Mouse (Mus musculus) subcutaneous adipose tissue, adult 2 months (tissue): ENCODE data around the gene Krtap5-3. TPM values are rescaled to one million over a fixed set of nuclear protein-coding genes. Genes with fewer than 3 reads are reported as not detected.

Experiments used
- polyA plus RNA-seq: library from polyadenylated mRNA; depleted of rRNA; stranded (reverse); fragments of >200 nt; gene quantifications from 2 replicates; pipeline ENCODE4 v1.2.3, GENCODE M21; 2012; ENCODE audit warnings: low replicate concordance; rRNA removed

The Krtap5-3 gene
- not detected in 2 replicates for polyA plus RNA-seq

DNA sequence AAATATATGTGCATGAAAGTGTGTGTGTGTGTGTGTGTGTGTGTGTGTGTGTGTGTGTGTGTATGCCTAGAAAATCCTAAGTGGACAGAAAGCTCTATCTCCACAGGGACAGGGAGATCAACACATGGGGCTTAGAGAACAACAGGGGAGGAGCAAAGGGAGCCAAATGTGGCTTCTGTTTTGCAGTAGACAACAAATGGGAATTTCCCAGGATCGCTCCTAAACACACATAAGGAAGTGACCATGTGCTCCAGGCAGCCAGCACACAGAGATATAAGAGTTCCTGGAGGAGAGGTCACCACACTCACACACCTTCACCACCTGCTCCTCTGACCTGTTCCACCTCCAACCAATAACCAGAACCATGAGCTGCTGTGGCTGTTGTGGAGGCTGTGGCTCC, at the start of gene Krtap5-3:
TSS of gene Krtap5-3 (plus strand) at position 301 of the 400 bp plus-strand sequence.

DNA sequence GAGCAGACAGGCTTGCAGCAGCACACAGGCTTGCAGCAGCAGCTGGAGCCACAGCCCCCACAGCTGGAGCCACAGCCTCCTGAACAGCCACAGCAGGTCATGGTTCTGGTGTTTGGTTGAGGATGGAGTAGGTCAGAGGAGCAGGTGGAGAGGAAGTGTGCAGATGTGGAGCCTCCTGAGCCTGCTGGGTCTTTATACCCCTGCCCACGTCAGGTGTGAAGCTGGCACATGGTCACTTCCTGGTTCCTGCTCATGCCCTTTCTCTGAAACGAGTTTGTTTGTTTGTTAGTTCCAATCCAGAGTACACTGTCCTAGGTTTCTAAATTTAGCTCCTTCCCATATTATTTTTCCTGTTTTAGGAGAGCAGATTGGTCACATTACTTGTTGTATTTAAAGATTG, 44.2 kb upstream of the Krtap5-3 start, which contains the start of gene Gm29735:
TSS of gene Gm29735 (minus strand) at position 101 of the 400 bp plus-strand sequence.

DNA sequence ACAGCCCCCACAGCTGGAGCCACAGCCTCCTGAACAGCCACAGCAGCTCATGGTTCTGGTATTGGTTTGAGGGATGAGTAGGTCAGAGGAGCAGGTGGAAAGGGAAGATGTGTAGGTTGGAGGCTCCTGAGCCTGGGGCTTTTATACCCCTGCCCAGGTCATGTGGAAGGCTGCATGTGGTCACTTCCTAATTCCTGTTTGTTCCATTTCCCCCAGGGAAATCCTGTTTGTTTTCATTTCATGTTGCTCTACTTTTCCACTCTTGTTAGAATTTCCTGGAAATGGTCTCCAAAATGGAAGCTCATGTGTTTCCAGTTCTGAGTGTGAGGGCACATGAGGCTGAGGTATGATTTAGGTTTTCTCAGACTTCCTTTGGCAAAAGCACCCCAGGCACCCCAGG, 35.5 kb upstream of the Krtap5-3 start, which contains the start of gene Gm4553:
TSS of gene Gm4553 (minus strand) at position 101 of the 400 bp plus-strand sequence.

DNA sequence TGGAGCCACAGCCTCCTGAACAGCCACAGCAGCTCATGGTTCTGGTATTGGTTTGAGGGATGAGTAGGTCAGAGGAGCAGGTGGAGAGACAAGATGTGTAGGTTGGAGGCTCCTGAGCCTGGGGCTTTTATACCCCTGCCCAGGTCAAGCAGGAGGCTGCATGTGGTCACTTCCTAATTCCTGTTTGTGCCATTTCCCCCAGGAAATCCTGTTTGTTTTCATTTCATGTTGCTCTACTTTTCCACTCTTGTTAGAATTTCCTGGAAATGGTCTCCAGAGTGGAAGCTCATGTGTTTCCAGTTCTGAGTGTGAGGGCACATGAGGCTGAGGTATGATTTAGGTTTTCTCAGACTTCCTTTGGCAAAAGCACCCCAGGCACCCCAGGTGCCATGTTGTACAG, 25.3 kb upstream of the Krtap5-3 start, which contains the start of gene Krtap5-2:
TSS of gene Krtap5-2 (minus strand) at position 101 of the 400 bp plus-strand sequence.

DNA sequence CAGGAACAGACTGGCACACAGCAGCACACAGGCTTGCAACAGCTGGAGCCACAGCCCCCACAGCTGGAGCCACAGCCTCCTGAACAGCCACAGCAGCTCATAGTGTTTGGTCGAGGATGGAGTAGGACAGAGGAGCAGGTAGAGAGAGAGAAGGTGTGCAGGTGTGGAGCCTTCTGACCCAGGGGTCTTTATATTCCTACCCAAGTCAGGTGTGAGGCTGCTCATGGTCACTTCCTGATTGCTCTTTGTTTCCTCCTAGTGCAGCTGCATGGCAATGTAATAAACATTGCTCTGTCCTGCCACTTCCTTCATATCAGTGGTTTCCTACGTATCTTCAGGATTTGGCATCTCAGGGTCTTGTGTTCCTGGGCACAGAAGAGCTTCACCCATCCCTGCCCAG, 10.9 kb upstream of the Krtap5-3 start, which contains the start of gene Gm10153:
TSS of gene Gm10153 (minus strand) at position 101 of the 400 bp plus-strand sequence.

DNA sequence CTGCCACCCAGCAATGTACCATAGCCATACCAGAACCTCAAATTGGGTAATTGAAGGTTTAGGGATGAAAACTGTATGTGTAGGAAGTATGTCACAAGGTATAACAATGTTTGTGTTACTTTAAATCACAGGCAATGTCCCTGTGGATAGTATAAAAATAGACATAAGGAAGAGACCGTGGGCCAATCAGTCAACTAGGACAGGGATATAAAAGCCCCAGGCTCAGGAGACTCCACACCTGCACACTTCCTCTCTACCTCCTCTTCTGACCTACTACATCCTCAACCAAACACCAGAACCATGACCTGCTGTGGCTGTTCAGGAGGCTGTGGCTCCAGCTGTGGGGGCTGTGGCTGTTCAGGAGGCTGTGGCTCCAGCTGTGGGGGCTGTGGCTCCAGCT, 10.4 kb downstream of the Krtap5-3 start, which contains the start of gene Gm7579:
TSS of gene Gm7579 (plus strand) at position 301 of the 400 bp plus-strand sequence.

DNA sequence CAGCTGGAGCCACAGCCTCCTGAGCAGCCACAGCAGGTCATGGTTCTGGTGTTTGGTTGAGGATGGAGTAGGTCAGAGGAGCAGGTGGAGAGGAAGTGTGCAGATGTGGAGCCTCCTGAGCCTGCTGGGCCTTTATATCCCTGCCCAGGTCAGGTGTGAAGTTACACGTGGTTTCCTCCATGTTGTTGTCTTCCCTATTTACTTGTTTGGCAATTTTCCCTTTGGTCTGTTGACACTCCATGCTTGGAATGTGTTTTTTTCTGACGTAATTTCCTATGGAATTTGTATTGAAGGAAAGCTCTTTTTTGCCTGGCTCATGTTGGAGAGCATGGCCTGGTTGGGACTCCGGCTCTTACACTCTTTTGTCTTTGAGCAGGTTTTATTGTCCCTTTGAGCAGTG, 28.7 kb downstream of the Krtap5-3 start, which contains the start of gene Krtap5-5:
TSS of gene Krtap5-5 (minus strand) at position 101 of the 400 bp plus-strand sequence.

DNA sequence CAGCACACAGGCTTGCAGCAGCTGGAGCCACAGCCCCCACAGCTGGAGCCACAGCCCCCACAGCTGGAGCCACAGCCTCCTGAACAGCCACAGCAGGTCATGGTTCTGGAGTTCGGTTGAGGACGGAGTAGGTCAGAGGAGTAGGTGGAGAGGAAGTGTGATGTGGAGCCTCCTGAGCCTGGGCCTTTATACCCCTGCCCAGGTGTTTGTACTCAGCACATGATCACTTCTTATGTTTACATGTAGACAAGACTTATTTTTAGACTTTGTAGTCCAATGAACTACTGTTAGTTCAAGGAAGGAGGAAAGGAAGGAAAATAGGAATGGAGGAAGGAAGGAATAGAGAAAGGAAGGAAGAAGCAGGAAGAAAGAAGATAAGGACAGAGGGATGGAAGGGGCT, 39.8 kb downstream of the Krtap5-3 start, which contains the start of gene Gm40460:
TSS of gene Gm40460 (minus strand) at position 101 of the 400 bp plus-strand sequence.

Other genes with a start within 250 kb of the Krtap5-3 start
- gene Mob2, start 140.3 kb upstream of the Krtap5-3 start, polyA plus RNA-seq = 58.9 and 65.2 TPM in 2 replicates
- gene Dusp8, start 105.5 kb upstream of the Krtap5-3 start, polyA plus RNA-seq = 7.4 and 12.9 TPM in 2 replicates
- gene Gm45618, start 80.6 kb upstream of the Krtap5-3 start, polyA plus RNA-seq = not detected in 2 replicates
- not detected in 2 replicates for gene Gm39115, start 65.3 kb upstream of the Krtap5-3 start, polyA plus RNA-seq
- gene Gm45337, start 56.8 kb upstream of the Krtap5-3 start, polyA plus RNA-seq = not detected in 2 replicates
- gene Gm29735, start 44.3 kb upstream of the Krtap5-3 start, polyA plus RNA-seq = not detected in 2 replicates
- gene Gm4553, start 35.6 kb upstream of the Krtap5-3 start, polyA plus RNA-seq = not detected in 2 replicates
- not detected in 2 replicates for gene Krtap5-2, start 25.4 kb upstream of the Krtap5-3 start, polyA plus RNA-seq
- not detected in 2 replicates for gene Gm10153, start 11.0 kb upstream of the Krtap5-3 start, polyA plus RNA-seq
- not detected in 2 replicates for gene Gm7579, start 10.5 kb downstream of the Krtap5-3 start, polyA plus RNA-seq
- not detected in 2 replicates for gene Krtap5-5, start 28.6 kb downstream of the Krtap5-3 start, polyA plus RNA-seq
- gene Gm40460, start 39.7 kb downstream of the Krtap5-3 start, polyA plus RNA-seq = not detected in 2 replicates
- gene Gm2431, start 57.0 kb downstream of the Krtap5-3 start, polyA plus RNA-seq = not detected in 2 replicates
- gene Gm4559, start 73.0 kb downstream of the Krtap5-3 start, polyA plus RNA-seq = not detected in 2 replicates
- not detected in 2 replicates for gene Krtap5-1, start 95.8 kb downstream of the Krtap5-3 start, polyA plus RNA-seq
- gene Krtap5-4, start 102.2 kb downstream of the Krtap5-3 start, polyA plus RNA-seq = not detected in 2 replicates
- 3.4 and 6.1 TPM in 2 replicates for gene Ifitm10, start 172.4 kb downstream of the Krtap5-3 start, polyA plus RNA-seq
- gene Gm49369, start 181.3 kb downstream of the Krtap5-3 start, polyA plus RNA-seq = 1.5 and 1.8 TPM in 2 replicates
- 2,649 and 4,302 TPM in 2 replicates for gene Ctsd, start 186.7 kb downstream of the Krtap5-3 start, polyA plus RNA-seq
- 11.9 TPM in 1 of 2 replicates, not detected in the other for gene Syt8, start 233.5 kb downstream of the Krtap5-3 start, polyA plus RNA-seq
- gene Tnni2, start 240.4 kb downstream of the Krtap5-3 start, polyA plus RNA-seq = 0.60 and 31.9 TPM in 2 replicates